Mouse (Mus musculus): ENCODE measurements around the gene Tdp1. TPM values are rescaled to one million over a fixed set of nuclear protein-coding genes. Genes with fewer than 3 reads are reported as not detected.

Gene Tdp1
- polyA plus RNA-seq, 1 experiment from 2014 or later = 14.2 TPM

- Histone ChIP-seq H3K4me1 (ENCODE audit: insufficient read depth, low read depth, low read length) (no peaks in the 10 kb centered on the region), H3K4me2 (replicated peaks; ENCODE audit: low read depth, low read length) (no peak overlapping the region), H3K4me3 (ENCODE audit: low read depth, low read length) (no peak overlapping the region), H3K27me3 (replicated peaks; ENCODE audit: insufficient read depth, low read length) (no peaks in the 10 kb centered on the region), H3K27ac (ENCODE audit: low read length) (no peak overlapping the region), H3K36me3 (ENCODE audit: insufficient read depth, low read length) (no peaks in the 10 kb centered on the region), H3K9me3 (ENCODE audit: low read length) (no peaks in the 10 kb centered on the region), H3K9ac (replicated peaks; ENCODE audit: low read depth) (no peak overlapping the region)
- TF ChIP-seq EP300 (IDR thresholded peaks at IDR 0.05) (no peak), CTCF (IDR thresholded peaks at IDR 0.05) (peak; percentile 9; the same call in 1 of the 2 replicates)
- WGBS = 89% methylated on average over 2 of the region's 2 CpGs
- DNase-seq (ENCODE audit: low spot score) = no peak
- ATAC-seq = no peak
Measured at GRCm38 (mm10) chr12:99849996-99850395, 34.3 kb upstream of the Tdp1 start.

- WGBS = 77% methylated on average over 14 of the region's 14 CpGs
- DNase-seq (ENCODE audit: low spot score) (no peak), ATAC-seq (no peak)
- no peak overlapping the region for H3K4me3 ChIP-seq (ENCODE audit: low read depth, low read length)
- no peak overlapping the region for H3K27ac ChIP-seq (ENCODE audit: low read length)
- H3K9ac ChIP-seq (replicated peaks; ENCODE audit: low read depth) = no peak overlapping the region
- no peaks in the 10 kb centered on the region for H3K27me3 ChIP-seq (replicated peaks; ENCODE audit: insufficient read depth, low read length)
- H3K4me1 ChIP-seq (ENCODE audit: insufficient read depth, low read depth, low read length) = no peaks in the 10 kb centered on the region
- no peaks in the 10 kb centered on the region for H3K9me3 ChIP-seq (ENCODE audit: low read length)
- TF ChIP-seq EP300 (IDR thresholded peaks at IDR 0.05) (no peak), CTCF (IDR thresholded peaks at IDR 0.05) (no peak)
- H3K4me2 ChIP-seq (replicated peaks; ENCODE audit: low read depth, low read length) = no peak overlapping the region
- no peaks in the 10 kb centered on the region for H3K36me3 ChIP-seq (ENCODE audit: insufficient read depth, low read length)
Measured at GRCm38 (mm10) chr12:99853323-99854258, 30.7 kb upstream of the Tdp1 start.

- TF ChIP-seq EP300 (IDR thresholded peaks at IDR 0.05) (no peak), CTCF (IDR thresholded peaks at IDR 0.05) (no peak)
- no peak overlapping the region for H3K9ac ChIP-seq (replicated peaks; ENCODE audit: low read depth)
- no peaks in the 10 kb centered on the region for H3K36me3 ChIP-seq (ENCODE audit: insufficient read depth, low read length)
- H3K4me2 ChIP-seq (replicated peaks; ENCODE audit: low read depth, low read length) = no peak overlapping the region
- H3K27me3 ChIP-seq (replicated peaks; ENCODE audit: insufficient read depth, low read length) = no peaks in the 10 kb centered on the region
- 73% methylated on average over 9 of the region's 9 CpGs for WGBS
- DNase-seq (ENCODE audit: low spot score) (no peak), ATAC-seq (no peak)
- H3K9me3 ChIP-seq (ENCODE audit: low read length) = no peaks in the 10 kb centered on the region
- H3K4me1 ChIP-seq (ENCODE audit: insufficient read depth, low read depth, low read length) = no peaks in the 10 kb centered on the region
- no peak overlapping the region for H3K4me3 ChIP-seq (ENCODE audit: low read depth, low read length)
- no peak overlapping the region for H3K27ac ChIP-seq (ENCODE audit: low read length)
Measured at GRCm38 (mm10) chr12:99856011-99856410, 28.3 kb upstream of the Tdp1 start.

GRCm38 (mm10) chr12:99858664-99859063 is 25.7 kb upstream of the Tdp1 start:
- Histone ChIP-seq H3K36me3 (ENCODE audit: insufficient read depth, low read length) (no peaks in the 10 kb centered on the region), H3K4me2 (replicated peaks; ENCODE audit: low read depth, low read length) (no peak overlapping the region), H3K9me3 (ENCODE audit: low read length) (no peaks in the 10 kb centered on the region), H3K4me3 (ENCODE audit: low read depth, low read length) (no peak overlapping the region), H3K4me1 (ENCODE audit: insufficient read depth, low read depth, low read length) (no peaks in the 10 kb centered on the region), H3K27ac (ENCODE audit: low read length) (no peak overlapping the region), H3K27me3 (replicated peaks; ENCODE audit: insufficient read depth, low read length) (no peaks in the 10 kb centered on the region), H3K9ac (replicated peaks; ENCODE audit: low read depth) (no peak overlapping the region)
- ATAC-seq (no peak), DNase-seq (ENCODE audit: low spot score) (no peak)
- 87% methylated on average over 5 of the region's 5 CpGs for WGBS
- TF ChIP-seq EP300 (IDR thresholded peaks at IDR 0.05) (no peak), CTCF (IDR thresholded peaks at IDR 0.05) (no peak)

DNA sequence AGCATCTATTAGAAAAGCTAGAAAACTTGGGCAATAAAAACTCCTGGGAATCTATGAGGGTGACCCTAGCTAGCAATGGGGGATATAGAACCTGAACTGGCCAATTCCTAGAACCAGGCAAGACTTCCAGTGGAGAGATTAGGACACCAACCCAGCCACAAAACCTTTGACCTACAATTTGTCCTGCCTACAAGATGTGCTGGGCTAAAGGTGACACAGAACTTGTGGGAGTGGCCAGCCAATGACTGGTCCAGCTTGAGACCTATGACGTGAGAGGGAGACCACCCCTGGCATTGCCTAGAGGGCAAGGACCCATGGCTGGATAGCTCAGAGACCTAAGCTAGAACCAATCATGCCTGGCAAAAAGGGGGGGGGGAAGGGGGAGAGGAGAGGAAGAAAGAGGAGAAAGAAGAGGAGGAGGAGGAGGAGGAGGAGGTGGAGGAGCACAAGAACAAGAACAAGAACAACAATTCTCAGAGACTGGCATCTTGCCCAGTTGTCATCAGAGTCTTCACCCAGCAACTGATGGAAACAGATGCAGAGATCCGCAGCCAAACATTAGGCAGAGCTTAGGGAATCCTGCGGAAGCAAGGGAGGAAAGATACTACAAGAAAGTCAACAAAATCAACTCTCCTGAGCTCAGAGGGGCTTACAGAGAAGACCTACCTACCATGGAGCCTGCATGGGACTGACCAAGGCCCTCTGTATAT is 24.8 kb upstream of the Tdp1 start:
- DNase-seq (ENCODE audit: low spot score) (no peak), ATAC-seq (no peak)
- Histone ChIP-seq H3K4me3 (ENCODE audit: low read depth, low read length) (no peak overlapping the region), H3K4me2 (replicated peaks; ENCODE audit: low read depth, low read length) (no peak overlapping the region), H3K9ac (replicated peaks; ENCODE audit: low read depth) (no peak overlapping the region), H3K36me3 (ENCODE audit: insufficient read depth, low read length) (no peaks in the 10 kb centered on the region), H3K27me3 (replicated peaks; ENCODE audit: insufficient read depth, low read length) (no peaks in the 10 kb centered on the region), H3K9me3 (ENCODE audit: low read length) (no peaks in the 10 kb centered on the region), H3K4me1 (ENCODE audit: insufficient read depth, low read depth, low read length) (no peaks in the 10 kb centered on the region), H3K27ac (ENCODE audit: low read length) (no peak overlapping the region)
- no peak for TF ChIP-seq EP300 (IDR thresholded peaks at IDR 0.05)
- no peak for TF ChIP-seq CTCF (IDR thresholded peaks at IDR 0.05)
- WGBS = 67% methylated on average over 3 of the region's 3 CpGs

- WGBS = 81% methylated on average over 4 of the region's 4 CpGs
- TF ChIP-seq EP300 (IDR thresholded peaks at IDR 0.05) = no peak
- peak; percentile 50 for TF ChIP-seq CTCF (IDR thresholded peaks at IDR 0.05)
- Histone ChIP-seq H3K4me1 (ENCODE audit: insufficient read depth, low read depth, low read length) (no peaks in the 10 kb centered on the region), H3K36me3 (ENCODE audit: insufficient read depth, low read length) (no peaks in the 10 kb centered on the region), H3K9me3 (ENCODE audit: low read length) (no peaks in the 10 kb centered on the region), H3K27me3 (replicated peaks; ENCODE audit: insufficient read depth, low read length) (no peaks in the 10 kb centered on the region), H3K4me2 (replicated peaks; ENCODE audit: low read depth, low read length) (no peak overlapping the region), H3K9ac (replicated peaks; ENCODE audit: low read depth) (no peak overlapping the region), H3K27ac (ENCODE audit: low read length) (no peak overlapping the region), H3K4me3 (ENCODE audit: low read depth, low read length) (no peak overlapping the region)
- ATAC-seq = no peak
- peak; percentile 43 for DNase-seq (ENCODE audit: low spot score)
Measured at GRCm38 (mm10) chr12:99860981-99861380, 23.3 kb upstream of the Tdp1 start.
